Mouse (Mus musculus) myocyte (in vitro differentiated cells): Measurements from ENCODE around the gene Tcf25. TPM values are rescaled to one million over a fixed set of nuclear protein-coding genes. Genes with fewer than 3 reads are reported as not detected.

Experiments
- H3K27me3 ChIP-seq: one replicate; pipeline ENCODE4 v1.6.1; 2011; ENCODE audit not compliant: control insufficient read depth, insufficient read depth, insufficient read length
- H3K36me3 ChIP-seq: one replicate; pipeline ENCODE4 v1.6.1; 2011; ENCODE audit not compliant: control insufficient read depth, insufficient read depth
- H3K4me2 ChIP-seq: one replicate; pipeline ENCODE4 v1.6.1; 2011; ENCODE audit warnings: low read depth, control low read depth
- H3K4me3 ChIP-seq: one replicate; pipeline ENCODE4 v1.5.1; 2011; ENCODE audit warnings: mild to moderate bottlenecking, control low read depth, moderate library complexity
- H3K79me2 ChIP-seq: one replicate; pipeline ENCODE4 v1.6.1; 2011; ENCODE audit not compliant: control insufficient read depth, insufficient read depth
- H3ac ChIP-seq: one replicate; pipeline ENCODE4 v1.6.1; 2011; ENCODE audit not compliant: control insufficient read depth, insufficient read length
- CEBPB ChIP-seq: IDR thresholded peaks from 2 replicates; pipeline ENCODE4 v1.6.1; 2011; ENCODE audit warnings: mild to moderate bottlenecking, moderate library complexity; ENCODE audit not compliant: poor library complexity, insufficient read depth, severe bottlenecking
- E2F4 ChIP-seq: IDR thresholded peaks from one replicate; pipeline ENCODE4 v1.6.1; 2011; ENCODE audit warnings: mild to moderate bottlenecking, control low read depth, moderate library complexity; ENCODE audit not compliant: insufficient read depth
- MAX ChIP-seq: IDR thresholded peaks from one replicate; pipeline ENCODE4 v1.6.1; 2011; ENCODE audit warnings: low read depth, mild to moderate bottlenecking, control low read depth
- MYOD1 ChIP-seq, 3 experiments: IDR thresholded peaks; one replicate each; pipeline ENCODE4 v1.6.1; 2011; ENCODE audit warnings: control low read depth in 2 of 3, low read depth in 2 of 3, mild to moderate bottlenecking in 2 of 3, moderate library complexity in 1 of 3; ENCODE audit not compliant: insufficient read length in 2 of 3, control insufficient read depth in 1 of 3
- MYOG ChIP-seq, 3 experiments: IDR thresholded peaks; one replicate each; pipeline ENCODE4 v1.6.1; 2011; ENCODE audit warnings: control low read depth in 2 of 3, low read depth in 2 of 3, mild to moderate bottlenecking in 2 of 3; ENCODE audit not compliant: insufficient read length in 2 of 3, control insufficient read depth in 1 of 3, insufficient read depth in 1 of 3
- POLR2A ChIP-seq: IDR thresholded peaks from one replicate; pipeline ENCODE4 v1.6.1; 2011; ENCODE audit warnings: low read depth, mild to moderate bottlenecking, control low read depth, moderate library complexity; ENCODE audit not compliant: insufficient read length
- POLR2AphosphoS2 ChIP-seq: IDR thresholded peaks from one replicate; pipeline ENCODE4 v1.6.1; 2011; ENCODE audit warnings: low read depth, control low read depth; ENCODE audit not compliant: insufficient read length
- REST ChIP-seq: IDR thresholded peaks from one replicate; pipeline ENCODE4 v1.6.1; 2011; ENCODE audit warnings: mild to moderate bottlenecking, control low read depth, moderate library complexity; ENCODE audit not compliant: insufficient read depth, insufficient read length
- SRF ChIP-seq: IDR thresholded peaks from one replicate; pipeline ENCODE4 v1.6.1; 2011; ENCODE audit warnings: low read depth; ENCODE audit not compliant: control insufficient read depth, insufficient read length
- TCF12 ChIP-seq: IDR thresholded peaks from one replicate; pipeline ENCODE4 v1.6.1; 2011; ENCODE audit warnings: mild to moderate bottlenecking, control low read depth; ENCODE audit not compliant: poor library complexity, insufficient read depth, severe bottlenecking
- TCF3 ChIP-seq: IDR thresholded peaks from one replicate; pipeline ENCODE4 v1.6.1; 2011; ENCODE audit warnings: low read depth, control low read depth; ENCODE audit not compliant: insufficient read length
- USF1 ChIP-seq: IDR thresholded peaks from one replicate; pipeline ENCODE4 v1.6.1; 2011; ENCODE audit warnings: low read depth, mild to moderate bottlenecking, control low read depth, moderate library complexity
- polyA plus RNA-seq: library from polyadenylated mRNA; unstranded; fragments of >200 nt; fragmentation: generic; extraction: Trizol; gene quantifications from one replicate; pipeline ENCODE4 v1.2.1, GENCODE M21; 2012; ENCODE audit warnings: missing spikeins

Gene Tcf25
- polyA plus RNA-seq, 1 experiment, result 177 TPM

GRCm38 (mm10) chr8:123347293-123347692 is 26.3 kb upstream of the Tcf25 start:
- Histone ChIP-seq H3K4me2 (no peak overlapping the region), H3ac (no peak overlapping the region), H3K36me3 (no peaks in the 10 kb centered on the region), H3K4me3 (no peak overlapping the region), H3K79me2 (no peaks in the 10 kb centered on the region), H3K27me3 (no peaks in the 10 kb centered on the region)
- no peak for TF ChIP-seq MAX
- TF ChIP-seq POLR2AphosphoS2, result no peak

- no peak overlapping the region for H3K4me3 ChIP-seq
- no peaks in the 10 kb centered on the region for H3K79me2 ChIP-seq
- no peak for TF ChIP-seq USF1
- H3ac ChIP-seq, result no peak overlapping the region
- H3K36me3 ChIP-seq, result no peaks in the 10 kb centered on the region
- no peak overlapping the region for H3K4me2 ChIP-seq
- H3K27me3 ChIP-seq, result no peaks in the 10 kb centered on the region
These were observed 25.2 kb upstream of the Tcf25 start for GRCm38 (mm10) chr8:123348237-123348843.

DNA sequence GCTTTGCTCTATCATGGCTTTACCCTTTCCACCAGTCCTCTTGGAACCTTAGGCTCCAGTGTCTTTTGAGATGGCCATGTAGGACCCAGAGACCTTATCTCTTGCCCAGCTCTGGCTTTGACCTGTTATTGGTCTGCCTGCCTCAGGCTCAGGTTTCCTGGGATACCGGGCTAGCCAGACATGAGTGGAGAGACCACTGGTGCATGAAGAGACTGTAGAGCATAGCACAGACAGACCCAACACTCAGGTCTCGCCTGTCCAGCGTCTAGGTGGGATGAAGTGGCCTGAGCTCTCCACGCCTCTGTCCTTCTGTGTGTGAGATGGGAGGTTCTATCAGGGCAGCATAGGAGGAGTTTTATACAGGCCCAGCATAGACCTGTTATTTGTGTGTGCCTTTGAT is 24.5 kb upstream of the Tcf25 start:
- Histone ChIP-seq H3ac (no peak overlapping the region), H3K4me2 (no peak overlapping the region), H3K27me3 (no peaks in the 10 kb centered on the region), H3K79me2 (no peaks in the 10 kb centered on the region), H3K36me3 (no peaks in the 10 kb centered on the region), H3K4me3 (no peak overlapping the region)
- TF ChIP-seq TCF3, result no peak
- no peak for TF ChIP-seq MYOG (IDR thresholded peaks at IDR 0.05; ENCODE audit: control insufficient read depth in 1 of 3, insufficient read depth in 1 of 3, insufficient read length in 2 of 3, low read depth in 2 of 3)
- no peak for TF ChIP-seq MAX
- no peak for TF ChIP-seq POLR2AphosphoS2
- TF ChIP-seq POLR2A, result no peak
- TF ChIP-seq CEBPB, result no peak
- no peak for TF ChIP-seq REST

GRCm38 (mm10) chr8:123352118-123352517 is 21.4 kb upstream of the Tcf25 start:
- H3K79me2 ChIP-seq, result no peaks in the 10 kb centered on the region
- H3K36me3 ChIP-seq, result no peaks in the 10 kb centered on the region
- H3K4me2 ChIP-seq, result no peak overlapping the region
- TF ChIP-seq CEBPB (no peak), TCF12 (no peak), E2F4 (no peak), USF1 (no peak), REST (no peak), POLR2AphosphoS2 (no peak), MYOG (IDR thresholded peaks at IDR 0.05; ENCODE audit: control insufficient read depth in 1 of 3, insufficient read depth in 1 of 3, insufficient read length in 2 of 3, low read depth in 2 of 3) (no peak), POLR2A (no peak)
- no peak overlapping the region for H3K4me3 ChIP-seq
- H3K27me3 ChIP-seq, result no peaks in the 10 kb centered on the region
- H3ac ChIP-seq, result no peak overlapping the region

DNA sequence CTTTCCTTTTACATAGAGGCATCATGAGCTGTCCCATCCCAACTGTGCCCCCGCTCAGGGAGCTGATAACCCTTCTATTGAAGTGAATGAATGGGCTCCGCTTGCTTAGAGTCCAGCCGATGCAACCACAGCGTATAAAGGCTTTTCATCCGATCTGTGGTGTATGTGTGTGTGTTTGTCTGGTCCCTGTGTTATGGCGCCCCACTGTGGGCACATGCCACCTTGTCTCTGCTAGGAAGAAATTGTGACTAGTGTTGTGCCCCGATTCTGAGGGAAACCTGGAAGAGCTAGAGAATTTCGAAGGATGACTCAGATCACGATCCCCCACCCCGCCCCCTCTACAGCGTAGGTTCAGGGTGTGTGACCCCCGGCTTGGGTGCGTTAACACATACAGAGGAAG is 20.8 kb upstream of the Tcf25 start:
- Histone ChIP-seq H3K36me3 (no peaks in the 10 kb centered on the region), H3K79me2 (no peaks in the 10 kb centered on the region), H3K4me3 (no peak overlapping the region), H3K27me3 (no peaks in the 10 kb centered on the region), H3ac (no peak overlapping the region), H3K4me2 (no peak overlapping the region)
- TF ChIP-seq TCF12 (no peak), POLR2A (no peak), USF1 (no peak), SRF (no peak), REST (no peak), CEBPB (no peak), E2F4 (no peak), MYOD1 (IDR thresholded peaks at IDR 0.05; ENCODE audit: control insufficient read depth in 1 of 3, insufficient read length in 2 of 3, low read depth in 2 of 3) (no peak), TCF3 (no peak), MAX (no peak), MYOG (IDR thresholded peaks at IDR 0.05; ENCODE audit: control insufficient read depth in 1 of 3, insufficient read depth in 1 of 3, insufficient read length in 2 of 3, low read depth in 2 of 3) (no peak)

- no peaks in the 10 kb centered on the region for H3K27me3 ChIP-seq
- no peak overlapping the region for H3K4me2 ChIP-seq
- H3ac ChIP-seq, result no peak overlapping the region
- no peak for TF ChIP-seq USF1
- TF ChIP-seq POLR2AphosphoS2, result no peak
- TF ChIP-seq MAX, result no peak
- no peak for TF ChIP-seq POLR2A
- TF ChIP-seq TCF12, result no peak
- TF ChIP-seq E2F4, result no peak
- no peak overlapping the region for H3K4me3 ChIP-seq
- H3K36me3 ChIP-seq, result no peaks in the 10 kb centered on the region
- no peaks in the 10 kb centered on the region for H3K79me2 ChIP-seq
These were observed 20.3 kb upstream of the Tcf25 start for GRCm38 (mm10) chr8:123353216-123353615.
